25 mouse cellular contexts compared by ENCODE assay signal in the genomic region with DNA sequence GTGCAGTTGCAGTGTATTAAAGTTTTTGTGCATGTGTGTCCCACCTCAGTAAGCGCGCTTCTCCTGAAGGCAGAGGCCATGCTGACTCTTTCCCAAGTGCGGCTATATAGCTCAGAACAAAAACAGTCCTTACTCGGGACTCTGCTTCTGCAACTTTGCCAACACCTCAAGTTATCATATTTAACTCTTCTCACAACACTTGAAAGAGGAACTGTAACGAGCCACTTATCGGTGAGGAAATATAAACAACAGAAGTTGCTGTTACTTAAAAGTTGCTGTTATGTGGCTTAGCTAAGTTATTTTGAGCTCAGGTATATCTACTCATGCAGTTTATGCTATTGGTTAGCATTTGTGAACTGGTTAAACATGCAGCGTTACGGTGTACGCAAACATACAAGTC.
DNase-seq lines count a peak whose midpoint lies in the region; ATAC-seq and TF ChIP-seq lines count a peak whose summit lies in the region.
"Had no signal": no experiment of that assay in that cellular context is flagged by ENCODE, and none has a peak within 500 bp of the region (broad histone marks: within the 10 kb centered on the region; RNA-seq: fewer than 3 reads in every experiment).

No protein-coding gene starts in this region.

- in situ Hi-C loops in Patski (cut with MboI; ENCODE audit: low pct_unique_long_range_greater_than_20kb), result no loop called here

- CTCF ChIA-PET in Patski (lab: Charles Lee), result no interaction called here

- TF ChIP-seq EP300 in liver, postnatal 0 days (IDR thresholded peaks at IDR 0.05; ENCODE audit: low read depth), result no peak

- POLR2A ChIA-PET in Patski (lab: Charles Lee), result interaction anchor here (0.9 kb wide), 1 partner anchor 16 kb away, joined by 3 read pairs; no protein-coding TSS in a partner anchor

- no peak for DNase-seq in liver, postnatal 0 days
- no peak for DNase-seq in liver, embryonic 11.5 days (ENCODE audit: low spot score)
- DNase-seq in Patski (ENCODE audit: low read depth, low spot score), result no peak
- DNase-seq in adrenal gland, postnatal 25 days, result no peak
- DNase-seq in gastrocnemius, postnatal 14 days, result no peak
- DNase-seq in cerebellum, postnatal 14 days, result no peak
- DNase-seq: adrenal gland, adult 8-10 months; adrenal gland, postnatal 36 days; cerebellum, adult 18-20 months; cerebellum, adult 9-11 months; cerebellum, postnatal 36 days; gastrocnemius, postnatal 10 days; heart, adult 11 months had no signal

- peak overlapping the region; percentile 30; the same call in 1 of the 2 replicates for H3K4me2 ChIP-seq in liver, postnatal 0 days (ENCODE audit: low read depth, low read length)
- no peak overlapping the region for H3K4me2 ChIP-seq in liver, embryonic 11.5 days
- no peak overlapping the region for H3K4me2 ChIP-seq in embryonic facial prominence, embryonic 15.5 days (replicated peaks)
- H3K4me2 ChIP-seq: embryonic facial prominence, embryonic 12.5 days; forebrain, embryonic 13.5 days; heart, embryonic 11.5 days; hindbrain, embryonic 14.5 days had no signal

- peaks cover 8% of the 10 kb centered on the region; the same call in 1 of the 2 replicates for H3K4me1 ChIP-seq in liver, postnatal 0 days (ENCODE audit: insufficient read depth)
- no peaks in the 10 kb centered on the region for H3K4me1 ChIP-seq in liver, embryonic 11.5 days (replicated peaks; ENCODE audit: control insufficient read depth, insufficient read depth, low read length)
- peaks cover 12% of the 10 kb centered on the region for H3K4me1 ChIP-seq in embryonic facial prominence, embryonic 15.5 days
- H3K4me1 ChIP-seq: forebrain, embryonic 13.5 days had no signal

- 0 out of 2 replicates have a peak overlapping the region, but pooled peaks have one; percentile 75 for H3K27ac ChIP-seq in liver, postnatal 0 days (ENCODE audit: low read depth)
- no peak overlapping the region for H3K27ac ChIP-seq in liver, embryonic 11.5 days (ENCODE audit: low read depth, low read length)
- H3K27ac ChIP-seq in embryonic facial prominence, embryonic 15.5 days (replicated peaks), result peak overlapping the region; percentile 17; the same call in 1 of the 2 replicates
- H3K27ac ChIP-seq: embryonic facial prominence, embryonic 12.5 days; forebrain, embryonic 10.5 days; forebrain, embryonic 13.5 days; hindbrain, embryonic 14.5 days; hindbrain, postnatal 0 days had no signal

- H3K36me3 ChIP-seq in liver, postnatal 0 days (replicated peaks; ENCODE audit: insufficient read depth, low read length), result no peaks in the 10 kb centered on the region
- no peaks in the 10 kb centered on the region for H3K36me3 ChIP-seq in liver, embryonic 11.5 days (ENCODE audit: control insufficient read depth, insufficient read depth, low read length)
- no peaks in the 10 kb centered on the region for H3K36me3 ChIP-seq in embryonic facial prominence, embryonic 15.5 days
- H3K36me3 ChIP-seq: embryonic facial prominence, embryonic 12.5 days; forebrain, embryonic 10.5 days had no signal

- TF ChIP-seq CTCF in liver, postnatal 0 days (IDR thresholded peaks at IDR 0.05; ENCODE audit: low read depth), result no peak
- no peak for TF ChIP-seq CTCF in Patski (IDR thresholded peaks at IDR 0.05)

- no peak for ATAC-seq in liver, postnatal 0 days
- no peak for ATAC-seq in liver, embryonic 11.5 days (replicated peaks; ENCODE audit: low FRiP score)
- peak; percentile 14 for ATAC-seq in Patski
- ATAC-seq in embryonic facial prominence, embryonic 15.5 days (ENCODE audit: insufficient number of reproducible peaks, low FRiP score, low TSS enrichment, low read depth), result no peak
- ATAC-seq: activated CD4-positive, CD25-positive, alpha-beta regulatory T cell, adult 4 months; CD4-positive, CD25-positive, alpha-beta regulatory T cell, adult 4 months; forebrain, embryonic 13.5 days; forebrain, embryonic 16.5 days; hindbrain, postnatal 0 days; inflammation-experienced regulatory T-cells, adult 6 months; intestine, embryonic 16.5 days had no signal

- H3K9ac ChIP-seq in liver, postnatal 0 days (replicated peaks), result no peak overlapping the region
- no peak overlapping the region for H3K9ac ChIP-seq in liver, embryonic 11.5 days (ENCODE audit: low read depth, low read length)
- H3K9ac ChIP-seq in embryonic facial prominence, embryonic 15.5 days, result no peak overlapping the region
- H3K9ac ChIP-seq: embryonic facial prominence, embryonic 12.5 days; forebrain, embryonic 13.5 days; hindbrain, embryonic 14.5 days had no signal

- H3K9me3 ChIP-seq in liver, postnatal 0 days (ENCODE audit: low read length), result no peaks in the 10 kb centered on the region
- H3K9me3 ChIP-seq in liver, embryonic 11.5 days (ENCODE audit: control insufficient read depth, low read length), result no peaks in the 10 kb centered on the region; the same call in 1 of the 2 replicates
- peaks cover 4% of the 10 kb centered on the region; the same call in 1 of the 2 replicates for H3K9me3 ChIP-seq in embryonic facial prominence, embryonic 15.5 days (replicated peaks)
- H3K9me3 ChIP-seq: forebrain, embryonic 13.5 days had no signal

- no peaks in the 10 kb centered on the region for H3K27me3 ChIP-seq in liver, postnatal 0 days (ENCODE audit: insufficient read depth, low read length)
- no peaks in the 10 kb centered on the region for H3K27me3 ChIP-seq in liver, embryonic 11.5 days (replicated peaks; ENCODE audit: control insufficient read depth, insufficient read depth, low read length)
- no peaks in the 10 kb centered on the region for H3K27me3 ChIP-seq in Patski
- no peaks in the 10 kb centered on the region for H3K27me3 ChIP-seq in embryonic facial prominence, embryonic 15.5 days
- H3K27me3 ChIP-seq: embryonic facial prominence, embryonic 12.5 days; forebrain, embryonic 13.5 days had no signal

- 66% methylated on average over 9 of the region's 9 CpGs for WGBS in liver, postnatal 0 days (ENCODE audit: insufficient replicate concordance)
- 85% methylated on average over 9 of the region's 9 CpGs for WGBS in liver, embryonic 11.5 days
- 75% methylated on average over 9 of the region's 9 CpGs for WGBS in embryonic facial prominence, embryonic 15.5 days

- intact Hi-C loops in gastrocnemius, postnatal 14 days (cut with DNase I; ENCODE audit: low total_unique reads), result no loop called here

- no peak overlapping the region for H3K4me3 ChIP-seq in liver, postnatal 0 days (ENCODE audit: low read depth, low read length)
- H3K4me3 ChIP-seq in liver, embryonic 11.5 days (ENCODE audit: low read depth, low read length), result no peak overlapping the region
- no peak overlapping the region for H3K4me3 ChIP-seq in embryonic facial prominence, embryonic 15.5 days (replicated peaks)
- H3K4me3 ChIP-seq: embryonic facial prominence, embryonic 12.5 days; forebrain, embryonic 10.5 days; forebrain, embryonic 13.5 days had no signal
